Mouse (Mus musculus) cerebellum, postnatal 25 days (tissue): ENCODE results near the gene Gm7247.
"Not testable (repeated sequence)": the region's sequence is repeated elsewhere in the genome, so short reads cannot be mapped to it uniquely, and the experiment has no call there.

Experiments used
- DNase-seq, 2 experiments: peaks; one replicate each; pipeline ENCODE4 v3.0.0; 2021; ENCODE audit warnings: mixed read lengths in 2 of 2

The Gm7247 gene

DNA sequence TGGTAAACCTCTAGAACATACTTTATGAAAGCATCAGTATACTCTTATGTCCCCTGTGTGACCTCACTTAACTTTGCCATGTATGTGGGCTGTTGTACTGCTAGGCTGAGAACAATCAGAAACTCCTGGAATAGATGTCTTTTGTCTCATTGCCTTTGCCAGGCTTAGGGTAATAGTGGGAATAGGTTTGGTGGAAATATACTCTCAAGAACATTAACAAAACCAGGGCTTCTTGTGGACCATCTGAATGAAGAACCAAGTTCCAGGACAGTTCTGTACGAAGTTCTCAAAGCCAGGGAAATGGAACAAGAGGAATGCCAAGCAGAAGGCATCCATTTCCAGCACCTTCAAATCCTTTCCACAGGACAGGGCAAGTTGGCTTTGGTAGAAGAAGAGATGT lies at the start of gene Gm7247:
Gene Gm7247 (plus strand): TSS at position 301 of the 400 bp plus-strand sequence.
- DNase-seq = no peak

- DNase-seq = no peak
Measured at GRCm38 (mm10) chr14:51324001-51324400, 37.6 kb upstream of the Gm7247 start.

DNA sequence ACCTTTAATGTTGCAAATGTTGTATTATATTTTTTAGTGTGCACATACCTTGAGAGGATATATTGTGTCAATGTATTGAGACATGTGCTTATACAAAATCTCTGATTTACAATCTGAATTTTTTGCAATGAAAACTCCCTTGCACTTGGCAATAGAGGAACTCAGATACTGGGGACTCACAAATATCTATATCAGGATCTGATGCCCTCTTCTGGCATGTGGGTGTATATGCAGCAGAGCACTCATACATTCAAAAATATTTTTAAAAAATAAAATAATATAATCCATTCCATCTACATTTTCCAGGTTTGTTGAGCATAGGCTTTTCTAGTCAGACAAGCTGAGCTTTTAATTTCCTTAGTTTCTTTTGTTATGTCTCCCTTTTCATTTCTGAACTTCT lies 15.5 kb upstream of the Gm7247 start:
- DNase-seq = no peak

DNA sequence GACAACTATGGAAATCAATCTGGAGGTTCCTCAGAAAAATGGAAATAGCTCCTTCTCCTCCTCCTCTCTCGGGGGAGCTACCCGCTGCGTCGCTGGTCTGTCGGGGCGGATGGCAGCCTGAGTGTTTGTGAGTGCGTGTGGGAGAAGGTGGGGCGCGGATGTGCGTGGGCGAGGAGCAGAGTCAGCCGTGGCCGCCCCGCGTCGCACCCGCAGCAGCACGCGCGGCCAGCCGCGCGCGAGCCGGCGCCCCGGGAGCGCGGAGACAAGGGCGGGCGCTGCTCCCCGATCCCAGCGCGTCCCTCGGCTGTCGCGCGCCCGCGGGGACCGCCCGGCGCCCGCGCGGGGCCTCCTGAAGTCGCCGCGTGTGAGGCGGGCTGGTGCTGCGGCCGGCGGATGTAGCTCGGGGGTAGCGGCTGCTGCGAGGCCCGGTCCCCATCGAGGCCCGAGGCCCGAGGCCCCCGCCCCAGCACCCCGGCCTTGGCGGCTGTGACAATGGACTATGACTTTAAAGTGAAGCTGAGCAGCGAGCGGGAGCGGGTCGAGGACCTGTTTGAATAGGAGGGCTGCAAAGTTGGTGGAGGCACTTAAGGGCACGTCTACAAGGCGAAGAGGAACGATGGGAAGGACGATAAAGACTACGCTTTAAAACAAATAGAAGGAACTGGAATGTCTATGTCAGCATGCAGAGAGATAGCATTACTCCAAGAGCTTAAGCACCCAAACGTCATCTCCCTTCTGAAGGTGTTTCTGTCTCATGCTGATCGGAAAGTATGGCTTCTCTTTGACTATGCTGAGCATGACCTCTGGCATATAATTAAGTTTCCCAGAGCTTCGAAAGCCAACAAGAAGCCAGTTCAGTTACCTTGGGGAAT lies 3.2 kb upstream of the Gm7247 start:
- DNase-seq = peak; percentile 23 to 43

GRCm38 (mm10) chr14:51382805-51383204 lies 21.2 kb downstream of the Gm7247 start:
- no peak for DNase-seq

GRCm38 (mm10) chr14:51384351-51384750 lies 22.8 kb downstream of the Gm7247 start:
- DNase-seq = no peak

DNA sequence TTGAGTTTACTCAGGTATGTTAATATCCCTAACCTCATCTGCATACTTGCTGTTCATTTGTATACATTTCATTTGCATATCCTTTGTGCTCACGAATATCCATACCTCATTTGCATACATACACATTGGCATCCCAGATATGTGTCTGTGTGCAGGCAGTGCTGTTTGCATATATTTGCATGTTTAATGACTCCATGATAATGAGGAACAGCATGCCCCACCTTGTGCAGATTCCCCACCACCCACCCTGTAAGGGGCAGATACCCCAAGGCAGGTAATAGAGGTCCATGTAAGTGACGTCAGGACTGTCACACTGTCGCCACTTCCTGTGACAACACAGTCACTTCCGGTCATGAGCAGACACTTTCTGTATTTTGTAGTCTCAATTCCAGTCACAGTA lies 24.2 kb downstream of the Gm7247 start:
- no peak for DNase-seq

GRCm38 (mm10) chr14:51387768-51388167 lies 26.2 kb downstream of the Gm7247 start:
- no peak for DNase-seq

GRCm38 (mm10) chr14:51388222-51388621 lies 26.7 kb downstream of the Gm7247 start:
- no peak for DNase-seq

DNA sequence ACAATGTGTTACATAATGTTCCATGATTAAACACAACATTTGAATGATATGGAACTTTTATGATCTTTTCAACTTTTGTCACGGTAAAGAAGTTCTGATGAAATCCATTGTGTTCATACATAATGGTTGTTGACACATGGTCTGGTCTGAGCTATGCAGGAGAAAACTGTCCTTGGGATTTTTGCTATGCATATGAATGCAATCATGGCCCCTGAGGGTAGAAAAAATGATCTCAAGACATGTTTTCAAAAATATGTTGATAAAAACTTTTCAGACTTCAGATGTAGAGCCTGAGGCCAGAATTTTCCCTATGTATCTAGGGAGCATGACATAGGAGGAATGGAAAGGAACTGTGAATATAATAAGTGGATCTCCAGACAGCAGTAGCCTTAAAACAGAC lies 49.0 kb downstream of the Gm7247 start, which contains the start of gene Vmn2r88:
Gene Vmn2r88 (plus strand): TSS at position 301 of the 400 bp plus-strand sequence.
- DNase-seq = no peak

DNA sequence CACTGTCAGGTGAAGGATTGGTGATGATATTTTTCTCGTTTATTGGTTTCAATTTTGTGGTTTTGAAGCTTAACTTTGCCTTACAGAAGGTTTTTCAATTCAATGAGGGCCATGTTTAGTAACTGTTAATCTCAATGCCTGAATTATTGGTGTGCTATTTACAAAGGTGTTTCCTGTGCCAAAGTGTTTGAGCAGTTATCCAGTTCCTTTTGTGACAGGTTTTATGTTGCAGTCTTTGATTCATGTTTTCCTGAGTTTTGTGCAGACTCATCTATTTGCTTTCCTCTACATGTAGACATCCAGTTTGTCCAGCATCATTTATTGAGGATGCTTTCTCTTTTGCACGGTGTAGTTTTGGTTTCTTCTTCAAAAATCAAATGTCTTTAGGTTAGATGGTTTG lies 62.3 kb downstream of the Gm7247 start:
- DNase-seq = no peak

GRCm38 (mm10) chr14:51430138-51430537 lies 68.6 kb downstream of the Gm7247 start:
- peak in 1 of 2 experiments; percentile 23 for DNase-seq

DNA sequence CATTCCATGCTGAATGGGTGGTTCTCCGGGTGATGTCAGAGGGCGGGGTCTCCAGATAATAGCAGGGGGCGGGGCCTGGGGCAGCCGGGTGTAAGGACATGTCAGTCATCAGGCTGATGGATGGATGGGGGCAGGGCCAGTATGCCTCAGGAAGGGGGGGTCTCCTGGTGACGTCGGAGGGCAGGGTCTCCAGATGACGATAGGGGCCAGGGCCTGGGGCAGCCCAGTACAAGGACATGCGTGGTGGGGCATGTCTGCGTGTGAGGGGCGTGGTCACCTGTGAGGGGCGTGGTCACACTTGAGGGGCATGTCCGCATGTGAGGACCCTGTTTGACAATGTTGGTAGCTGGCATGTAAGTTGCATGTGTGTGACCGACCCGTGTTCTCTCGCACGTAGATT lies 73.0 kb downstream of the Gm7247 start:
- no peak for DNase-seq

GRCm38 (mm10) chr14:51435020-51435419 lies 73.5 kb downstream of the Gm7247 start:
- DNase-seq = no peak

- DNase-seq = no peak
Measured at GRCm38 (mm10) chr14:51438955-51439354, 77.4 kb downstream of the Gm7247 start.

DNA sequence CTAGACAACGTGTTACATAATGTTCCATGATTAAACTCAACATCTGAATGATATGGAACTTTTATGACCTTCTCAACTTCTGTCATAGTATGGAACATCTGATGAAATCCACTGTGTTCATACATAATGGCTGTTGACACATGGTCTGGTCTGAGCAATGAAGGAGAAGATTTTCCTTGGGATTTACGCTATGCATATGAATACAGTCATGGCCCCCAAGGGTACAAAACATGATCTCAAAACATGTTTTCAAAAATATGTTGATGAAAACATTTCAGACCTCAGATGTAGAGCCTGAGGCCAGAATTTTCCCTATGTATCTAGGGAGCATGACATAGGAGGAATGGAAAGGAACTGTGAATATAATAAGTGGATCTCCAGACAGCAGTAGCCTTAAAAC lies 90.0 kb downstream of the Gm7247 start, which contains the start of gene Vmn2r89:
Gene Vmn2r89 (plus strand): TSS at position 301 of the 400 bp plus-strand sequence.
- DNase-seq = not testable (repeated sequence)

DNA sequence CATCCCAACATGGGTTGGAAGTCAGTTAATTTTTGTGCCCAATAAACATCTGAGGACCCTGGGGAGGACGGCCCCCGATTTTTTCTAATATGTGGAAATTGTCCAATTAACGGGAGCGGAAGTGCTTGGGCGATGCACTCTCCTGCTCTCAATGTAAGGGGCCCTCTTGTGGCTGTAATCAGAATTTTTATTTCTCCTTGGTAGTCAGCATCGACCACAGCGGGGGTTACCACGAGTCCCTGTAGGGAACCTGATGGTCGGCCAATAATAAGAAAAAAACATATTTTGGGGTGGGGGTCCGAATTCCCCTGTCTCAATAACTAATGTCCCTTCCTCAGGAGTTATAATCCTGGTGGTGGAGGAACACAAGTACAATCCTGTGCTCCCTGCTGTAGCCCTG lies 118.7 kb downstream of the Gm7247 start:
- DNase-seq = not testable (repeated sequence)

- DNase-seq = not testable (repeated sequence)
Measured at GRCm38 (mm10) chr14:51481332-51482015, 119.9 kb downstream of the Gm7247 start.

- no peak for DNase-seq
Measured at GRCm38 (mm10) chr14:51482051-51482715, 120.6 kb downstream of the Gm7247 start.

GRCm38 (mm10) chr14:51482971-51483381 lies 121.4 kb downstream of the Gm7247 start:
- not testable (repeated sequence) for DNase-seq

DNA sequence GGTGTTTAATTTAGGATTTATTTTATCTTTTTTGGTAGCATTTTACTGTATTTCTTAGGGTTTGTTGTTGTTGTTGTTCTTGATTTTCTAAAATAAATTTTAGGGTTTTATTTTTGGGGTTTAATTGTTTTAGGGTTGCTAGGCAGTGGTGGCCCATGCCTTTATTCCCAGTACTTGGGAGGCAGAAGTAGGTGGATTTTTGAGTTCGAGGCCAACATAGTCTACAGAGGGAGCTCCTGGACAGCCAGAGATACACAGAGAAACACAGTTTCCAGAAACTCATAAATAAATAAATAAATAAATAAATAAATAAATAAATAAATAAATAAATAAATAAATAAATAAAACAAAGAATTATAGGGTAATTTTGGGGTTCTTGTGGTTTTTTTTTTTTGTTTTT lies 122.1 kb downstream of the Gm7247 start:
- no peak for DNase-seq

GRCm38 (mm10) chr14:51486111-51486510 lies 124.6 kb downstream of the Gm7247 start:
- no peak for DNase-seq

DNA sequence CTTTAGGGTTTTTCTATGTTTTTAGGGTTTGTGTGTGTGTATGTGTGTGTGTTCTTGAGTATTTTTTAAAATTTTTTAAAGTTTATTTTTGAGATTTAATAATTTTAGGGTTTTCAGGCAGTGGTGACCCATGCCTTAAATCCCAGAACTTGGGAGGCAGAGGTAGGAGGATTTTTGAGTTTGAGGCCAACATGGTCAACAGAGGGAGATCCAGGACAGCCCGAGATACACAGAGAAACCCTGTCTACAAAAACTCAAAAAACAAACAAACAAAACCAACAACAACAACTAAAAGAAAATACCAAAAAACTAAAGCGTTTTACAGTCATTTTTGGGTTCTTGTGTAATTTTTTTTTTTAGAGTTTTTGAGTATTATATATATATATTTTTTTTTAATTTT lies 134.2 kb downstream of the Gm7247 start:
- no peak for DNase-seq
